26 mouse cellular contexts compared by ENCODE assay signal in genomic region chr1:24292515-24292914, GRCm38 (mm10).
DNase-seq lines count a peak whose midpoint lies in the region; ATAC-seq and TF ChIP-seq lines count a peak whose summit lies in the region.
"Had no signal": no experiment of that assay in that cellular context is flagged by ENCODE, and none has a peak within 500 bp of the region (broad histone marks: within the 10 kb centered on the region; RNA-seq: fewer than 3 reads in every experiment).

No protein-coding gene starts in this region.

- intact Hi-C loops in heart, postnatal 10 days (cut with DNase I) = no loop called here

- 31% methylated on average over 2 of the region's 2 CpGs for WGBS in intestine, embryonic 15.5 days
- WGBS in intestine, postnatal 0 days = 17% methylated on average over 2 of the region's 2 CpGs
- 10% methylated on average over 2 of the region's 2 CpGs for WGBS in neural tube, embryonic 14.5 days

- H3K4me1 ChIP-seq in intestine, embryonic 15.5 days (replicated peaks) = no peaks in the 10 kb centered on the region
- 0 out of 2 replicates have a peak, but pooled peaks cover 4% of the 10 kb centered on the region for H3K4me1 ChIP-seq in intestine, postnatal 0 days (replicated peaks; ENCODE audit: control insufficient read depth, insufficient read depth, low read length)
- no peaks in the 10 kb centered on the region for H3K4me1 ChIP-seq in neural tube, embryonic 14.5 days (ENCODE audit: control insufficient read depth, insufficient read depth, low read length)
- H3K4me1 ChIP-seq: forebrain, embryonic 13.5 days; hindbrain, embryonic 10.5 days had no signal

- no peak overlapping the region for H3K9ac ChIP-seq in intestine, embryonic 15.5 days
- no peak overlapping the region for H3K9ac ChIP-seq in intestine, postnatal 0 days (ENCODE audit: low read depth, low read length)
- H3K9ac ChIP-seq in neural tube, embryonic 14.5 days (replicated peaks; ENCODE audit: low read depth, low read length) = no peak overlapping the region
- H3K9ac ChIP-seq: embryonic facial prominence, embryonic 13.5 days; forebrain, embryonic 13.5 days; hindbrain, embryonic 14.5 days had no signal

- H3K4me3 ChIP-seq in intestine, embryonic 15.5 days (replicated peaks) = no peak overlapping the region
- no peak overlapping the region for H3K4me3 ChIP-seq in intestine, postnatal 0 days (ENCODE audit: low read depth, low read length)
- no peak overlapping the region for H3K4me3 ChIP-seq in neural tube, embryonic 14.5 days (ENCODE audit: low read depth, low read length)
- H3K4me3 ChIP-seq: embryonic facial prominence, embryonic 10.5 days; embryonic facial prominence, embryonic 13.5 days; erythroblast, embryonic 14.5 days; forebrain, embryonic 13.5 days; hindbrain, embryonic 10.5 days had no signal

- H3K27ac ChIP-seq in intestine, embryonic 15.5 days = no peak overlapping the region
- H3K27ac ChIP-seq in intestine, postnatal 0 days (ENCODE audit: low read depth, low read length) = no peak overlapping the region
- H3K27ac ChIP-seq in neural tube, embryonic 14.5 days (ENCODE audit: low read depth, low read length) = no peak overlapping the region
- H3K27ac ChIP-seq: embryonic facial prominence, embryonic 10.5 days; embryonic facial prominence, embryonic 13.5 days; forebrain, embryonic 13.5 days; hindbrain, embryonic 10.5 days; hindbrain, embryonic 14.5 days had no signal

- DNase-seq in heart, adult 11 months = peak; percentile 17
- no peak for DNase-seq in heart, postnatal 10 days
- DNase-seq in left cerebral cortex, adult 11 months (ENCODE audit: low spot score) = no peak
- DNase-seq: adrenal gland, adult 8-10 months; adrenal gland, postnatal 25 days; cerebellum, adult 11-12 months; cerebellum, adult 8-10 months; cerebellum, postnatal 10 days; cerebellum, postnatal 36 days; embryo, embryonic 11 days; gastrocnemius, postnatal 10 days; gastrocnemius, postnatal 36 days; heart, postnatal 36 days had no signal

- no peaks in the 10 kb centered on the region for H3K27me3 ChIP-seq in intestine, embryonic 15.5 days (replicated peaks)
- no peaks in the 10 kb centered on the region for H3K27me3 ChIP-seq in intestine, postnatal 0 days (replicated peaks; ENCODE audit: control insufficient read depth, insufficient read depth, low read length)
- no peaks in the 10 kb centered on the region for H3K27me3 ChIP-seq in neural tube, embryonic 14.5 days (ENCODE audit: control insufficient read depth, insufficient read depth, low read length)
- H3K27me3 ChIP-seq: embryonic facial prominence, embryonic 13.5 days; forebrain, embryonic 13.5 days had no signal

- H3K9me3 ChIP-seq in intestine, embryonic 15.5 days = no peaks in the 10 kb centered on the region
- no peaks in the 10 kb centered on the region for H3K9me3 ChIP-seq in intestine, postnatal 0 days (ENCODE audit: control insufficient read depth)
- no peaks in the 10 kb centered on the region for H3K9me3 ChIP-seq in neural tube, embryonic 14.5 days (ENCODE audit: control insufficient read depth, low read length)
- H3K9me3 ChIP-seq: embryonic facial prominence, embryonic 13.5 days; forebrain, embryonic 13.5 days had no signal

- H3K4me2 ChIP-seq in intestine, embryonic 15.5 days (replicated peaks) = no peak overlapping the region
- H3K4me2 ChIP-seq in intestine, postnatal 0 days (replicated peaks; ENCODE audit: low read depth) = no peak overlapping the region
- no peak overlapping the region for H3K4me2 ChIP-seq in neural tube, embryonic 14.5 days (ENCODE audit: low read depth, low read length)
- H3K4me2 ChIP-seq: embryonic facial prominence, embryonic 13.5 days; forebrain, embryonic 13.5 days; heart, embryonic 11.5 days; hindbrain, embryonic 14.5 days had no signal

- no peak for TF ChIP-seq CTCF in intestine, postnatal 0 days (IDR thresholded peaks at IDR 0.05; ENCODE audit: low read depth)

- H3K36me3 ChIP-seq in intestine, embryonic 15.5 days = no peaks in the 10 kb centered on the region
- no peaks in the 10 kb centered on the region for H3K36me3 ChIP-seq in intestine, postnatal 0 days (ENCODE audit: control insufficient read depth, insufficient read depth)
- H3K36me3 ChIP-seq in neural tube, embryonic 14.5 days (ENCODE audit: control insufficient read depth, insufficient read depth, low read length) = no peaks in the 10 kb centered on the region
- H3K36me3 ChIP-seq: embryonic facial prominence, embryonic 10.5 days; embryonic facial prominence, embryonic 13.5 days; hindbrain, embryonic 10.5 days had no signal

- peak; percentile 50 for ATAC-seq in intestine, embryonic 15.5 days
- ATAC-seq in intestine, postnatal 0 days = no peak
- peak; percentile 90 for ATAC-seq in neural tube, embryonic 14.5 days (ENCODE audit: low read depth)
- ATAC-seq: activated CD4-positive, CD25-positive, alpha-beta regulatory T cell, adult 4 months; forebrain, embryonic 13.5 days; forebrain, embryonic 16.5 days; inflammation-experienced regulatory T-cells, adult 6 months had no signal
